Mouse (Mus musculus) G1E (cell line): ENCODE results near the gene Fam160a1. TPM values are rescaled to one million over a fixed set of nuclear protein-coding genes. Genes with fewer than 3 reads are reported as not detected.

ENCODE experiments used
- ATAC-seq: 2 replicates; pipeline ENCODE4 v1.8.0; 2016; ENCODE audit warnings: mild to moderate bottlenecking; ENCODE audit not compliant: insufficient number of reproducible peaks, poor library complexity, low FRiP score, severe bottlenecking; ENCODE audit errors: extremely low read depth
- DNase-seq: peaks from one replicate; pipeline ENCODE4 v3.0.0; 2012; ENCODE audit warnings: low spot score
- H3K27me3 ChIP-seq: 2 replicates; pipeline ENCODE4 v1.6.1; 2012; ENCODE audit warnings: mild to moderate bottlenecking, low read length, inconsistent platforms; ENCODE audit not compliant: insufficient read depth
- H3K36me3 ChIP-seq: replicated peaks from 2 replicates; pipeline ENCODE3; 2012; ENCODE audit warnings: mild to moderate bottlenecking, inconsistent platforms
- H3K4me1 ChIP-seq: 2 replicates; pipeline ENCODE4 v1.6.1; 2012; ENCODE audit warnings: low read depth, low read length, inconsistent platforms, mixed read lengths; ENCODE audit not compliant: insufficient read depth
- H3K4me3 ChIP-seq: 2 replicates; pipeline ENCODE4 v1.5.1; 2012; ENCODE audit warnings: low read depth, mild to moderate bottlenecking, inconsistent platforms, low read length, moderate library complexity, mixed read lengths
- H3K9me3 ChIP-seq: replicated peaks from 2 replicates; pipeline ENCODE4 v1.6.1; 2012; ENCODE audit warnings: inconsistent platforms
- CTCF ChIP-seq: IDR thresholded peaks from 2 replicates; pipeline ENCODE4 v1.5.1; 2012; ENCODE audit warnings: low read depth, low read length, inconsistent platforms, mixed read lengths
- GATA1 ChIP-seq: IDR thresholded peaks from 2 replicates; pipeline ENCODE4 v1.6.1; 2012; ENCODE audit warnings: borderline replicate concordance, low read length, inconsistent platforms, mixed read lengths
- GATA2 ChIP-seq: IDR thresholded peaks from 2 replicates; pipeline ENCODE4 v1.6.1; 2012; ENCODE audit warnings: low read depth, low read length, inconsistent platforms, borderline replicate concordance
- POLR2AphosphoS5 ChIP-seq: IDR thresholded peaks from 2 replicates; pipeline ENCODE4 v1.6.1; 2012; ENCODE audit warnings: low read depth, low read length, inconsistent platforms; ENCODE audit not compliant: insufficient replicate concordance
- TAL1 ChIP-seq: conservative IDR thresholded peaks from 2 replicates; pipeline ENCODE4 v1.6.1; 2012; ENCODE audit warnings: low read depth, low read length, inconsistent platforms, mixed read lengths
- polyA plus RNA-seq: library from polyadenylated mRNA; stranded (reverse); fragments of >175 nt; gene quantifications from 2 replicates; pipeline ENCODE4 v1.2.3, GENCODE M21; 2012
- total RNA-seq, 2 experiments: library from RNA; stranded (forward) in 1 of 2; stranded (reverse) in 1 of 2; fragments of 200-1000 nt in 1 of 2; fragments of >200 nt in 1 of 2; fragmentation: Nextera tagmentation in 1 of 2; gene quantifications; 2 replicates each; pipeline ENCODE4 v1.2.3; 2014 to 2017

The Fam160a1 gene
- total and polyA plus RNA-seq, 3 experiments: 0.16 TPM; not detected in 2

DNA sequence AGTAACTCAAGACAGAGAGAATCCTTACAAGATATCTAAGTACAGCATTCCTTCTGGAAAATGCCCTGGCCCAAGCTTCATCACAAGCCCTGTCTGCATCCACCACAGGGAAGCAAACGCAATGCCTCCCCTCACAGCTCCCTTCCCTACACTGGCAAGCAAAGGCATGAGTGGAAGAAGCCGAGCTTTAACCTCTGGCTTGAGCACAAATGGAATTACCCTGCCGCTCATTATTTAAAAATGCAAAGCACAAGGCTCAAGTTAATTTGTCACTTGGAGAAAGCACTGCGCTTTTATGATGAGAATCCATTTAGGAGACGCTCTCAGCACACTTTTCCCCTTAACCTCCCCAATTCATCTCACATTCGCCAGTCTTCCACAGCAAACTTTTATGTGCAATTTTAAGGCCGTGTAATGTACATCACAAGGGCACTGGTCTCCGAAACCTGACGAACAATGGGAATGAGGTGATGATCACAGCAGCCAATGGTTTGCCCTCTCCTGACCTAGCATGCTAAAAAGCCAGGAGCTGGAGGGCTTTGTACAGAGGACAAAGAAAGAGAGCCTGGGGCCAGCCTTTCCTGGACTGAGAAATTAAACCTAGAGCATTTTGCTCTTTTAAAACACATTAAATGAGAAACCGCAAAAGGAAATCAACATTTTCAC is 15.5 kb upstream of the Fam160a1 start:
- no peak overlapping the region for H3K4me3 ChIP-seq
- no peaks in the 10 kb centered on the region for H3K9me3 ChIP-seq
- no peak for TF ChIP-seq TAL1
- no peak for TF ChIP-seq GATA2
- TF ChIP-seq GATA1: no peak
- no peak for TF ChIP-seq POLR2AphosphoS5
- TF ChIP-seq CTCF: no peak
- H3K4me1 ChIP-seq: no peaks in the 10 kb centered on the region
- H3K27me3 ChIP-seq: peaks cover 3% of the 10 kb centered on the region; the same call in 1 of the 2 replicates
- ATAC-seq (no peak), DNase-seq (no peak)
- H3K36me3 ChIP-seq: no peaks in the 10 kb centered on the region

DNA sequence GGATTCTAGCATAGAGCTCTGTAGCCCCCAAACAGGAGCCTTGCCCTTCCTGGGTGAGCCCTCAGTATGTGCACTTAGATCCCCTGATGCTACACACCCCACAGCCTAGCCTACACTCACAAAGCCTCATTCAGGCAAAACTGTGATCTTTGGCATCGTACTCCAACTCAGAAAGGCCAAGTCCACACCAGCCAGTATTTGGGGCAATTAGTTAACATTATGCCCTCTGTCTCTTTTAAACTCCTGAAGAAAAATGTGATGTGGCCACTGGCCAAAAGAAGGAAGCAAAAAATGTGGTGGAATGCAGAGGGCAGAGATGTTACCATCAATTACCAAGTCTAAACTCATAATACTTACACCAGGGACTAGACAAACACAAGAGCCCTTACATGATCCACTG is 14.7 kb upstream of the Fam160a1 start:
- Histone ChIP-seq H3K36me3 (no peaks in the 10 kb centered on the region), H3K27me3 (peaks cover 3% of the 10 kb centered on the region; the same call in 1 of the 2 replicates), H3K9me3 (no peaks in the 10 kb centered on the region), H3K4me3 (no peak overlapping the region), H3K4me1 (no peaks in the 10 kb centered on the region)
- TF ChIP-seq TAL1 (no peak), CTCF (no peak), POLR2AphosphoS5 (no peak), GATA1 (no peak), GATA2 (no peak)
- no peak for ATAC-seq
- no peak for DNase-seq

DNA sequence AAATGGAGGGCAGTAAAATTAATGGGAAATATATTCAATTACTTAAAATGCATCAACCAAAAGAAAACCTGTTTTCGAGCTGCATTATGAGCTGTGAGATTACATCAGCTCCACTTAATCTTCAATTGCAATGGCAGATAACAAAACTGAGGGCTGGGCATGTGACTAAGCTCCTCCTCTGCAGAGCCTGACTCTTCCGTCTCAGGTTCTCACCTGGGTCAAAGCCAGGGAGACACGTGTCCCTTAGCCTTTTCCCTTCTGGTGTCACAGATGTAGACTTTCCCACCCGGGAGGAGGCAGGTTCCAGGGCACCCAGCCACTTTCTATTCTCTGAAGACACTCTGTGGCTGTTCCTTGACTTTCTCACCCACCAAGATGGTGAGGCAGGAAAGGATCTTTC is 12.0 kb upstream of the Fam160a1 start:
- H3K4me3 ChIP-seq: no peak overlapping the region
- no peak for TF ChIP-seq CTCF
- no peak for TF ChIP-seq GATA2
- no peak for TF ChIP-seq TAL1
- no peak for TF ChIP-seq GATA1
- TF ChIP-seq POLR2AphosphoS5: no peak
- ATAC-seq (no peak), DNase-seq (no peak)
- H3K36me3 ChIP-seq: no peaks in the 10 kb centered on the region
- no peaks in the 10 kb centered on the region for H3K4me1 ChIP-seq
- peaks cover 3% of the 10 kb centered on the region; the same call in 1 of the 2 replicates for H3K27me3 ChIP-seq
- no peaks in the 10 kb centered on the region for H3K9me3 ChIP-seq

- Histone ChIP-seq H3K4me3 (no peak overlapping the region), H3K4me1 (no peaks in the 10 kb centered on the region), H3K36me3 (no peaks in the 10 kb centered on the region), H3K9me3 (no peaks in the 10 kb centered on the region), H3K27me3 (peaks cover 3% of the 10 kb centered on the region; the same call in 1 of the 2 replicates)
- no peak for ATAC-seq
- TF ChIP-seq GATA2 (no peak), TAL1 (no peak), CTCF (no peak), POLR2AphosphoS5 (no peak), GATA1 (no peak)
- DNase-seq: no peak
Measured at GRCm38 (mm10) chr3:85827815-85828214, 10.7 kb upstream of the Fam160a1 start.

DNA sequence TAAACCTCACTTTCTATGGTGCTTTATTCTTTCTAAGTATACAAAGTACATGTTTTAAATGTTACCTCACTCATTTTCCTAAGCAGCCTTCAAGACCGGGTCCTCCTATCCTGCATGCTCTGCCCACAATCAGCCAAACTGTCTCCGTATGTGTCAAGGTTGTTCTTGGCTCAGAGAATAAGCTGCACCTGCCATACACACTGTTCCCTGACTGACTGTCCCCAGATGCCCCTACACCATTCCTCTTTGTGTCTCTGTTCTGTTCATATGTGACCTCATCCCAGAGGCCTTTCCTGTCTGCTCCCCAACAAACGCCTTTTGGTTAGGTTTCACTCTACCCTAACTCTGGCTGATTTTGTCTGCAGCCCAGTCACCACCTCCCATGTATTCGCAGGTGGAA is 10.2 kb upstream of the Fam160a1 start:
- DNase-seq (no peak), ATAC-seq (no peak)
- no peak for TF ChIP-seq CTCF
- TF ChIP-seq POLR2AphosphoS5: no peak
- TF ChIP-seq GATA2: no peak
- TF ChIP-seq TAL1: no peak
- no peak for TF ChIP-seq GATA1
- H3K36me3 ChIP-seq: no peaks in the 10 kb centered on the region
- H3K4me1 ChIP-seq: no peaks in the 10 kb centered on the region
- H3K4me3 ChIP-seq: no peak overlapping the region
- H3K27me3 ChIP-seq: peaks cover 6% of the 10 kb centered on the region; the same call in 1 of the 2 replicates
- no peaks in the 10 kb centered on the region for H3K9me3 ChIP-seq

- Histone ChIP-seq H3K9me3 (no peaks in the 10 kb centered on the region), H3K4me1 (no peaks in the 10 kb centered on the region), H3K4me3 (no peak overlapping the region), H3K36me3 (no peaks in the 10 kb centered on the region), H3K27me3 (0 out of 2 replicates have a peak, but pooled peaks cover 5% of the 10 kb centered on the region)
- ATAC-seq (no peak), DNase-seq (no peak)
- TF ChIP-seq POLR2AphosphoS5: no peak
- no peak for TF ChIP-seq CTCF
- no peak for TF ChIP-seq GATA1
- TF ChIP-seq GATA2: no peak
- TF ChIP-seq TAL1: no peak
Measured at GRCm38 (mm10) chr3:85820839-85821548, 3.9 kb upstream of the Fam160a1 start.
